Mouse (Mus musculus) midbrain, embryonic 12.5 days (tissue): ENCODE results near the gene Cox16. TPM values are rescaled to one million over a fixed set of nuclear protein-coding genes. Genes with fewer than 3 reads are reported as not detected.

Source experiments
- ATAC-seq: fragments of 200-750 bp; cut with Nextera tagmentation; 2 replicates; pipeline ENCODE4 v1.8.0; 2017; ENCODE audit warnings: low read depth, moderate TSS enrichment, moderate library complexity; ENCODE audit not compliant: low FRiP score
- H3K27ac ChIP-seq: fragments of 300-500 bp; sonication (generic); replicated peaks from 2 replicates; pipeline ENCODE4 v1.5.1; 2016; ENCODE audit warnings: mild to moderate bottlenecking
- H3K27me3 ChIP-seq: fragments of 300-500 bp; sonication (generic); 2 replicates; pipeline ENCODE4 v1.6.1; 2016; ENCODE audit warnings: mild to moderate bottlenecking
- H3K36me3 ChIP-seq: fragments of 300-500 bp; sonication (generic); 2 replicates; pipeline ENCODE4 v1.6.1; 2016
- H3K4me1 ChIP-seq: fragments of 300-500 bp; sonication (generic); 2 replicates; pipeline ENCODE4 v1.6.1; 2016
- H3K4me2 ChIP-seq: fragments of 300-500 bp; sonication (generic); replicated peaks from 2 replicates; pipeline ENCODE4 v1.6.1; 2016; ENCODE audit warnings: mild to moderate bottlenecking, moderate library complexity
- H3K4me3 ChIP-seq: fragments of 300-500 bp; sonication (generic); 2 replicates; pipeline ENCODE4 v1.5.1; 2016; ENCODE audit warnings: mild to moderate bottlenecking
- H3K9ac ChIP-seq: fragments of 300-500 bp; sonication (generic); replicated peaks from 2 replicates; pipeline ENCODE4 v1.6.1; 2016; ENCODE audit warnings: mild to moderate bottlenecking, moderate library complexity
- H3K9me3 ChIP-seq: fragments of 300-500 bp; sonication (generic); 2 replicates; pipeline ENCODE4 v1.6.1; 2016; ENCODE audit warnings: mild to moderate bottlenecking
- WGBS: fragments of 180-500 bp; shearing (Covaris S2); methylation state at CpG from one replicate; pipeline ENCODE4 v1.1.7; 2016; 5-methylcytosine and 5-hydroxymethylcytosine counted together
- polyA plus RNA-seq: library from polyadenylated mRNA; unstranded; fragments of >200 nt; fragmentation: Nextera tagmentation; extraction: Ambion mirVana; gene quantifications from 2 replicates; pipeline ENCODE4 v1.2.1, GENCODE M21; 2016

The Cox16 gene
- polyA plus RNA-seq, 1 experiment from 2014 or later = 133 TPM

- WGBS = 4% methylated on average over 2 of the region's 2 CpGs
- H3K9ac ChIP-seq = no peak overlapping the region
- ATAC-seq = no peak
- H3K4me3 ChIP-seq = no peak overlapping the region
- H3K4me1 ChIP-seq = peaks cover 13% of the 10 kb centered on the region
- H3K27me3 ChIP-seq = no peaks in the 10 kb centered on the region
- H3K36me3 ChIP-seq = no peaks in the 10 kb centered on the region
- H3K4me2 ChIP-seq = no peak overlapping the region
- no peaks in the 10 kb centered on the region for H3K9me3 ChIP-seq
- no peak overlapping the region for H3K27ac ChIP-seq
These were observed 167.1 kb downstream of the Cox16 start for GRCm38 (mm10) chr12:81317811-81318210.

GRCm38 (mm10) chr12:81315953-81316352, 169.0 kb downstream of the Cox16 start:
- Histone ChIP-seq H3K4me2 (no peak overlapping the region), H3K4me1 (peaks cover 9% of the 10 kb centered on the region), H3K27me3 (no peaks in the 10 kb centered on the region), H3K36me3 (no peaks in the 10 kb centered on the region), H3K4me3 (no peak overlapping the region), H3K9me3 (no peaks in the 10 kb centered on the region), H3K9ac (no peak overlapping the region), H3K27ac (no peak overlapping the region)
- 91% methylated on average over 5 of the region's 5 CpGs for WGBS
- no peak for ATAC-seq

Other genes starting within 250 kb of the Cox16 start
- gene Slc8a3, start 151.9 kb downstream of the Cox16 start, polyA plus RNA-seq = 1.8 and 2.6 TPM in 2 replicates
- 0.26 and 0.50 TPM in 2 replicates for gene Gm4787, start 105.7 kb downstream of the Cox16 start, polyA plus RNA-seq
- gene Adam4, start 63.2 kb downstream of the Cox16 start, polyA plus RNA-seq = 0.56 and 0.80 TPM in 2 replicates
- 26.2 and 34.3 TPM in 2 replicates for gene Gm20498, start 47.8 kb upstream of the Cox16 start, polyA plus RNA-seq
- 35.1 and 36.1 TPM in 2 replicates for gene Synj2bp, start 47.8 kb upstream of the Cox16 start, polyA plus RNA-seq
- gene Adam21, start 83.3 kb upstream of the Cox16 start, polyA plus RNA-seq = 0.52 and 0.56 TPM in 2 replicates
- 65.2 and 67.0 TPM in 2 replicates for gene Med6, start 109.9 kb upstream of the Cox16 start, polyA plus RNA-seq
- gene Ttc9, start 146.1 kb upstream of the Cox16 start, polyA plus RNA-seq = 3.5 and 5.2 TPM in 2 replicates